Mouse (Mus musculus): ENCODE results near the gene Spata31d1a. TPM values are rescaled to one million over a fixed set of nuclear protein-coding genes. Genes with fewer than 3 reads are reported as not detected.

Gene Spata31d1a
- polyA plus RNA-seq, 1 experiment = not detected

DNA sequence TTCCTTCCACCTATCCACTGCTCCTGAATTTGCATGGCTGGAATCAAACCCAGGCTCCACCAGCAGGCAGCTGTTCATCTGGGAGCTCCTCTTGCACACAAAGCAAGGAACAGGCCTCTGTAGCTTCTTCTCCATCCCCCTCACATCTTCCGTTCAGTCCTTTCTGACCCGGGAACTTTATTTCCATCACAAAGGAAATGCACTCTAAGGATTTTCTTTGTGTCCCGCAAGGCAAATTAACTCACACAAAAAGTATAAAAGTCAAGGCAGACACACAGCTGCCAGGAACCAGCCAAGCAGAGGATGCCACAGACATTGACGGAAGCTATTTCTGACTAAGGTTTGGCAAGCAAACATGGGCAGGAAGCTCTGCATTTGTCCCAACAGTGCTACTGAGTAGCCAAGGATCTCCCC lies 53.1 kb downstream of the Spata31d1a start:
- Histone ChIP-seq H3K9me3 (no peaks in the 10 kb centered on the region), H3K4me1 (peaks cover 40% of the 10 kb centered on the region), H3K27me3 (replicated peaks) (peaks cover 30% of the 10 kb centered on the region), H3K36me3 (replicated peaks; ENCODE audit: low read length) (peaks cover 75% of the 10 kb centered on the region), H3K4me3 (replicated peaks) (peak overlapping the region; percentile 85)
- no peak for TF ChIP-seq GATA1 (IDR thresholded peaks at IDR 0.05; ENCODE audit: borderline replicate concordance, low read length)
- no peak for TF ChIP-seq FLI1 (IDR thresholded peaks at IDR 0.05; ENCODE audit: low read length)

DNA sequence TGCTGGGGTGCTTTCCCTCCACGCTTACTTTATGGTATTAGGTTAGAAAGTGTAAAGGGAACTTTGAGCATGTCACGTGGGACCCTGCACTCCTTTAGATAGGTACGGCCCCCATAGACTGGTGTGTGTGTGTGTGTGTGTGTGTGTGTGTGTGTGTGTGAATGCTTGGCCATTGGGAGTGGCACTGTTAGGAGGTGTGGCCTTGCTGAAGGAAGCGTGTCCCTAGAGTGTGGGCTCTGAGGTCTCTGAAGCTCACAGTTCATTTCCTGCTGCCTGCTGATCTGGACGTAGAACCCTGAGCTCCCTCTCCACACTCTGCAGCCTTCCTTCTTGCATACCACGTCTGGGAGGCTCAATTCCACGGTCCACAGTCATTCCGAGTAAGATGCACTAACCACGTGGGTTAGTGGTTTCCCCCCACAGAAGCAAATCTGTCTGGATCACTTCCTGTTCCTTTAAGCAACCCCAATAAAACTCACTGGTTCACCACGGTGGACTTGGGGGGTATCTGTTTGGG lies 53.8 kb downstream of the Spata31d1a start:
- Histone ChIP-seq H3K27me3 (replicated peaks) (peaks cover 30% of the 10 kb centered on the region), H3K4me1 (peaks cover 40% of the 10 kb centered on the region), H3K36me3 (replicated peaks; ENCODE audit: low read length) (peaks cover 72% of the 10 kb centered on the region), H3K4me3 (replicated peaks) (peak overlapping the region; percentile 85), H3K9me3 (no peaks in the 10 kb centered on the region)
- TF ChIP-seq FLI1 (IDR thresholded peaks at IDR 0.05; ENCODE audit: low read length) (no peak), GATA1 (IDR thresholded peaks at IDR 0.05; ENCODE audit: borderline replicate concordance, low read length) (no peak)

DNA sequence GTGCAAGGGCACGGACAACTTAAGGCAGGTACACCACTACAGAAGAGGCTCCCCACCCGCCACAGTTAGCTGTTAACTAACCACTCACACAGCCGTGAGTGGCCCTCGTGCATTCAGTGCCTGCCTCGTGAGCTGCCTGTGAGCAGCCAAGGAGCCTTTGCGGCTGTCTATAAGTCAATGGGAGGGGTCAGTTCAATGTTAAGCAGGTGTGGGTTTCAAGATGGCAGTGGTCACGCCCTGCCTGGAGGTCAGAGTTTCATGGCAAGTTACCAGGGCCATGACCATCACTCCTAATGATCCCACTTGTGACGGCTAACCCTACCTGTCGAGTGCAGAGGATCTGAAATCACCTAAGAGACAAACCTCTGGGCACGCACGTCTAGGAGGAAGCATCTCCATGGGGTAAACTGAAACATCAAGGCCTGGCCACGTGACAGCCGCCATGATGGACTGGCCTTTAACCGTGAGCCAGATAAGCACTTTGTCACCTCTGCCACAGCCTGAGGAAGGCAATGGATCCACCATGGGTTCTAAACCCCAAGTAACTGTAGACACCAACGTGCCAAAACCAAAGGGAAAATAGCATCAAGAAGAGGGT lies 54.3 kb downstream of the Spata31d1a start:
- peaks cover 73% of the 10 kb centered on the region for H3K36me3 ChIP-seq (replicated peaks; ENCODE audit: low read length)
- H3K4me3 ChIP-seq (replicated peaks) = peak overlapping the region; percentile 85
- peaks cover 41% of the 10 kb centered on the region for H3K4me1 ChIP-seq
- no peaks in the 10 kb centered on the region for H3K9me3 ChIP-seq
- H3K27me3 ChIP-seq (replicated peaks) = peaks cover 32% of the 10 kb centered on the region
- TF ChIP-seq FLI1 (IDR thresholded peaks at IDR 0.05; ENCODE audit: low read length) (no peak), GATA1 (IDR thresholded peaks at IDR 0.05; ENCODE audit: borderline replicate concordance, low read length) (no peak)

DNA sequence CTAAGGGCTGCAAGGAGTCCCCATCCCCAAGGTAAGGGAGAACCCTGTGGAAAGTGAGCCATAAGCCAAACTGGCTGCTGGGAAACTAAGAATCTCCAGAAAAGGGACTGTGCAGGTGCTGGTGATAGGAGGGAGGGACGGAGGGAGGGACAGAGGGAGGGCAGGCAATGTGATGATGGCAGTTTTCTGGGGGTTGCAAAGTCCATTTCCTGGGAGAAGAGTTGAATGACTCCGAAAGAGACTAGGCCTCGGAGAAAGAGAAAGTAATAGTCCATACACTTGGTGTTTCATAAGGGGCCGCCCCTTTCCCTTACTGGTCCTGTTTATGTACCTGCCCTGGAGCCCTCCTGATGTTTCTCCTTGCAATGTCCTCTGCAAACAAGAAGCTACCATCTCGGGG lies 55.7 kb downstream of the Spata31d1a start:
- TF ChIP-seq FLI1 (IDR thresholded peaks at IDR 0.05; ENCODE audit: low read length) = no peak
- TF ChIP-seq GATA1 (IDR thresholded peaks at IDR 0.05; ENCODE audit: borderline replicate concordance, low read length) = no peak
- Histone ChIP-seq H3K4me3 (replicated peaks) (no peak overlapping the region), H3K4me1 (peaks cover 52% of the 10 kb centered on the region), H3K27me3 (replicated peaks) (peaks cover 33% of the 10 kb centered on the region), H3K36me3 (replicated peaks; ENCODE audit: low read length) (peaks cover 74% of the 10 kb centered on the region), H3K9me3 (no peaks in the 10 kb centered on the region)

DNA sequence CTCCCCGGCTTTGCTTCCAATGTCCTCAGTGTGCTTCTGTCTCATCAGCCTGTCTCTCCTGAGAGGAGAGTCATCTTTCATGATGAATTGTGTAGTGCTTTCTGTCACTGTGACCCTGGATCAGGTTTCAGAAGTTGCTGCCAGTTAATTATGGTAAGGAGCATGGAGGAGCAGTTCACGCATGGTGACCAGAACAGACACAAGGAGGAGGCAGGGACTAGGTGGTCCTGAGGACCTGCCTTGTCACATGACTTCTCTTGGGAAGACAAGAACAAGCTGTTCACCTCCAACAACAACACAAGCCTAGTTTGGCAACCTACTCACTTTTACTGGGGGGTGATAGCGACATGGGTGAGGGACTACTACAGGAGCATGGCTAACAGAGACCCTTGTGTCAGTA lies 57.0 kb downstream of the Spata31d1a start:
- Histone ChIP-seq H3K4me3 (replicated peaks) (no peak overlapping the region), H3K27me3 (replicated peaks) (peaks cover 31% of the 10 kb centered on the region), H3K4me1 (peaks cover 53% of the 10 kb centered on the region), H3K36me3 (replicated peaks; ENCODE audit: low read length) (peaks cover 79% of the 10 kb centered on the region), H3K9me3 (no peaks in the 10 kb centered on the region)
- TF ChIP-seq GATA1 (IDR thresholded peaks at IDR 0.05; ENCODE audit: borderline replicate concordance, low read length) (no peak), FLI1 (IDR thresholded peaks at IDR 0.05; ENCODE audit: low read length) (no peak)

DNA sequence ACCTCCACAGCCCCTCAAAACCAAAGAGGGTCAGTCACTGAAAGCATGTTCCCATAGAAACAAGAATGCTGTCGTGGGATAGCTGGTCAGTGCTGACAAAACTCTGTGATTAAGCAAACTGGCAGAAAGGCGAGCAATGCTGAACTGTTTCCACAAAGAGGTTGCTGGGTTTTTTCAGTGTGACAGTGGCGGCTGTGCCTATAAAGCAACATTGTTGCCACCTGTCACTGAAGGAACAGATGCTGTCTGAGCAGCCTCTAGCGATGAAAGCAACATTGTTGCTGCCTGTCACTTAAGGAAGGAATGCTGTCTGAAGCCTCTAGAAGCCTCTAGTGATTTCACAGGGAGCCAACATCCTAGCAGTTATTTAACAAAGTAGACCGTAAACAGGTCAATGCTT lies 57.5 kb downstream of the Spata31d1a start:
- peaks cover 79% of the 10 kb centered on the region for H3K36me3 ChIP-seq (replicated peaks; ENCODE audit: low read length)
- TF ChIP-seq FLI1 (IDR thresholded peaks at IDR 0.05; ENCODE audit: low read length) (no peak), GATA1 (IDR thresholded peaks at IDR 0.05; ENCODE audit: borderline replicate concordance, low read length) (no peak)
- H3K4me3 ChIP-seq (replicated peaks) = no peak overlapping the region
- H3K4me1 ChIP-seq = peaks cover 49% of the 10 kb centered on the region
- peaks cover 28% of the 10 kb centered on the region for H3K27me3 ChIP-seq (replicated peaks)
- H3K9me3 ChIP-seq = no peaks in the 10 kb centered on the region

Other genes starting within 250 kb of the Spata31d1a start
- gene Agtpbp1, start 125.1 kb downstream of the Spata31d1a start, polyA plus RNA-seq (2012; ENCODE audit: insufficient read depth, low replicate concordance) = 0.53 TPM in 1 of 2 replicates, not detected in the other
- gene Naa35, start 125.1 kb downstream of the Spata31d1a start, polyA plus RNA-seq (2012; ENCODE audit: insufficient read depth, low replicate concordance) = 4.9 and 10.7 TPM in 2 replicates
- gene Golm1, start 34.5 kb downstream of the Spata31d1a start, polyA plus RNA-seq (2012; ENCODE audit: insufficient read depth, low replicate concordance) = 1.9 and 3.4 TPM in 2 replicates
- not detected in 2 replicates for gene 4921517D22Rik, start 16.2 kb downstream of the Spata31d1a start, polyA plus RNA-seq (2012; ENCODE audit: insufficient read depth, low replicate concordance)
- not detected in 2 replicates for gene Spata31d1b, start 2.0 kb upstream of the Spata31d1a start, polyA plus RNA-seq (2012; ENCODE audit: insufficient read depth, low replicate concordance)
- 0.04 TPM in 1 of 2 replicates, not detected in the other for gene Spata31d1d, start 21.4 kb upstream of the Spata31d1a start, polyA plus RNA-seq (2012; ENCODE audit: insufficient read depth, low replicate concordance)
- gene 1700014D04Rik, start 36.4 kb upstream of the Spata31d1a start, polyA plus RNA-seq (2012; ENCODE audit: insufficient read depth, low replicate concordance) = not detected in 2 replicates
- gene Isca1, start 59.5 kb upstream of the Spata31d1a start, polyA plus RNA-seq (2012; ENCODE audit: insufficient read depth, low replicate concordance) = 58.1 and 113 TPM in 2 replicates
- gene Gm49354, start 71.9 kb upstream of the Spata31d1a start, polyA plus RNA-seq (2012; ENCODE audit: insufficient read depth, low replicate concordance) = 8.0 and 26.4 TPM in 2 replicates
- 4.3 and 11.4 TPM in 2 replicates for gene Tut7, start 112.8 kb upstream of the Spata31d1a start, polyA plus RNA-seq (2012; ENCODE audit: insufficient read depth, low replicate concordance)